Mouse (Mus musculus): ENCODE data around the gene Nenf. TPM values are rescaled to one million over a fixed set of nuclear protein-coding genes. Genes with fewer than 3 reads are reported as not detected.

The Nenf gene
- total RNA-seq, 2 experiments from 2014 or later, result 105 to 108 TPM

- DNase-seq, result no peak
- intact Hi-C loops (cut with DNase I), result no loop called here
Observed at GRCm38 (mm10) chr1:191257981-191258380, 60.0 kb downstream of the Nenf start.

GRCm38 (mm10) chr1:191257351-191257771, 60.6 kb downstream of the Nenf start:
- no peak for DNase-seq

More at GRCm38 (mm10) chr1:191257351-191257771, 60.6 kb downstream of the Nenf start:
- intact Hi-C loops (cut with DNase I), result no loop called here

Other genes with a start within 250 kb of the Nenf start
- under 1 TPM; 0.39 to 0.62 TPM for gene Batf3, start 220.3 kb downstream of the Nenf start, total RNA-seq (2021)
- not detected for gene Fam71a, start 153.4 kb downstream of the Nenf start, total RNA-seq (2021)
- 10 to 100 TPM in 1 of 2 experiments, 1 to 10 TPM in 1; 5.0 to 17.9 TPM for gene Atf3, start 100.2 kb downstream of the Nenf start, total RNA-seq (2021)
- 1 to 10 TPM; 3.2 to 4.2 TPM for gene Tmem206, start 7.7 kb upstream of the Nenf start, total RNA-seq (2021)
- 100 to 1,000 TPM in 1 of 2 experiments, 10 to 100 TPM in 1; 97.7 to 101 TPM for gene Ppp2r5a, start 85.1 kb upstream of the Nenf start, total RNA-seq (2021)

Data from heart, postnatal 36 days (tissue).